Mouse (Mus musculus) midbrain, postnatal 0 days (tissue): ENCODE data around the gene Snd1. TPM values are rescaled to one million over a fixed set of nuclear protein-coding genes. Genes with fewer than 3 reads are reported as not detected.

Experiments
- ATAC-seq: fragments of 200-750 bp; cut with Nextera tagmentation; 2 replicates; pipeline ENCODE4 v1.8.0; 2017; ENCODE audit warnings: moderate number of reproducible peaks, mild to moderate bottlenecking, moderate TSS enrichment, moderate library complexity; ENCODE audit not compliant: low FRiP score
- DNase-seq: peaks from one replicate; pipeline ENCODE4 v3.0.0-alpha.2; 2015; ENCODE audit warnings: low spot score
- H3K27ac ChIP-seq: fragments of 300-500 bp; sonication (generic); 2 replicates; pipeline ENCODE4 v1.5.1; 2014; ENCODE audit warnings: low read depth, mild to moderate bottlenecking, low read length, mixed read lengths
- H3K27me3 ChIP-seq: fragments of 300-500 bp; sonication (generic); 2 replicates; pipeline ENCODE4 v1.6.1; 2014; ENCODE audit warnings: low read length, control low read depth, mixed read lengths; ENCODE audit not compliant: insufficient read depth
- H3K36me3 ChIP-seq: fragments of 300-500 bp; sonication (generic); 2 replicates; pipeline ENCODE4 v1.6.1; 2014; ENCODE audit warnings: low read length, control low read depth, mixed read lengths; ENCODE audit not compliant: insufficient read depth
- H3K4me1 ChIP-seq: fragments of 300-500 bp; sonication (generic); 2 replicates; pipeline ENCODE4 v1.6.1; 2014; ENCODE audit warnings: mild to moderate bottlenecking, control low read depth, antibody characterized with exemption, low read length, mixed read lengths; ENCODE audit not compliant: insufficient read depth
- H3K4me2 ChIP-seq: fragments of 300-500 bp; sonication (generic); 2 replicates; pipeline ENCODE4 v1.6.1; 2014; ENCODE audit warnings: low read depth, mild to moderate bottlenecking, low read length, mixed read lengths; ENCODE audit not compliant: poor library complexity, severe bottlenecking
- H3K4me3 ChIP-seq: fragments of 300-500 bp; sonication (generic); 2 replicates; pipeline ENCODE4 v1.5.1; 2014; ENCODE audit warnings: low read depth, mild to moderate bottlenecking, low read length, moderate library complexity
- H3K9ac ChIP-seq: fragments of 300-500 bp; sonication (generic); replicated peaks from 2 replicates; pipeline ENCODE4 v1.6.1; 2014; ENCODE audit warnings: mild to moderate bottlenecking, low read length, moderate library complexity, mixed read lengths; ENCODE audit not compliant: poor library complexity, severe bottlenecking
- H3K9me3 ChIP-seq: fragments of 300-500 bp; sonication (generic); 2 replicates; pipeline ENCODE4 v1.6.1; 2016; ENCODE audit warnings: low read length, control low read depth
- CTCF ChIP-seq: IDR thresholded peaks from 2 replicates; pipeline ENCODE4 v1.5.1; 2016; ENCODE audit warnings: antibody characterized with exemption, mild to moderate bottlenecking
- WGBS: fragments of 180-500 bp; shearing (Covaris S2); extraction: QIAGEN DNeasy Blood & Tissue Kit; methylation state at CpG from one replicate; pipeline ENCODE4 v1.1.7; 2014; 5-methylcytosine and 5-hydroxymethylcytosine counted together
- polyA plus RNA-seq: library from polyadenylated mRNA; unstranded; fragments of >200 nt; fragmentation: Nextera tagmentation; extraction: Ambion mirVana; gene quantifications from 2 replicates; pipeline ENCODE4 v1.2.1, GENCODE M21; 2015
- total RNA-seq: library from RNA; depleted of rRNA; stranded (reverse); fragments of >200 nt; gene quantifications from 2 replicates; pipeline ENCODE4 v1.2.3, GENCODE M21; 2014

Snd1 gene
- total and polyA plus RNA-seq, 2 experiments from 2014 or later, result 70.6 to 81.1 TPM

DNA sequence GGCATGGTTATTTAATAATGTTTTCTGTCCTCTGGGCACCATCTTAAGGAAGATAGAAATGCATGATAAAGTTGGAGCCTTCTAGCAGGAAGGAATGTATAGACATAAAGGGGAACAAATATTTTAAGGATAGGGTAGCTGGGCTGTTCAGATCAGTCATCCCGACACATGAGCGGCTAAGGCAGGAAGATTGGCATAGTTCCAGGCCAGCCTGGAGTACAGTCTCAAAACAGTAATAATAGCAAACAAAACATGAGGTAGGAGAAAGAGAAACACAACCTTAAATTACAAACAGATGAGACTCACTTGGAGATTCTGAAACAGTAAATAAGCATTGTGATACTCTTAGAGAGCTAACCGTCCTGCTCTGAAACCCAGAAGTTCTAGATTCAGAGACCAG lies 276.2 kb downstream of the Snd1 start:
- Histone ChIP-seq H3K27me3 (no peaks in the 10 kb centered on the region), H3K4me1 (no peaks in the 10 kb centered on the region), H3K27ac (no peak overlapping the region), H3K9me3 (no peaks in the 10 kb centered on the region), H3K4me3 (no peak overlapping the region), H3K4me2 (no peak overlapping the region), H3K36me3 (no peaks in the 10 kb centered on the region), H3K9ac (no peak overlapping the region)
- ATAC-seq (no peak), DNase-seq (no peak)
- 77% methylated on average over 3 of the region's 3 CpGs for WGBS
- no peak for TF ChIP-seq CTCF

DNA sequence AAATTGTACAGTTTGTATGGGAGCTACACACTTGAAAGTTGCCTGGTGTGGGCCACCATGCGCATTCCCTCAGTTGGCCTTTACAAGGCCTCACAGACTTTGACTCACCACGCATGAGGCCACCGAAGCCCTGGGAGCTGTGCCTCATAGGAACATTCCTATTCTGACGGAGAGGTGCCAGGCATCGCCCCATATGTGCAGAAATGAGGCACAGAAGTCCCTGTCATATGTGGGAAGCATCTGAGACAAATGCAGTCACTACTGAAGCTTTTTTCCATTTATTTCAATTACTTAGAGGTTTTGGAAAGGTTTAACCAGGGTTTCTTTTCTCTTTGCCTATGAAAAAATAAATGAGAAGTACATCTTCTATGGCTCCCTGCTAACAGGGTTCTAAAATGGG lies 278.3 kb downstream of the Snd1 start:
- Histone ChIP-seq H3K36me3 (no peaks in the 10 kb centered on the region), H3K4me3 (no peak overlapping the region), H3K27me3 (no peaks in the 10 kb centered on the region), H3K4me1 (peaks cover 5% of the 10 kb centered on the region; the same call in 1 of the 2 replicates), H3K9ac (no peak overlapping the region), H3K9me3 (no peaks in the 10 kb centered on the region), H3K4me2 (no peak overlapping the region), H3K27ac (no peak overlapping the region)
- no peak for ATAC-seq
- no peak for TF ChIP-seq CTCF
- 94% methylated on average over 5 of the region's 5 CpGs for WGBS
- no peak for DNase-seq

DNA sequence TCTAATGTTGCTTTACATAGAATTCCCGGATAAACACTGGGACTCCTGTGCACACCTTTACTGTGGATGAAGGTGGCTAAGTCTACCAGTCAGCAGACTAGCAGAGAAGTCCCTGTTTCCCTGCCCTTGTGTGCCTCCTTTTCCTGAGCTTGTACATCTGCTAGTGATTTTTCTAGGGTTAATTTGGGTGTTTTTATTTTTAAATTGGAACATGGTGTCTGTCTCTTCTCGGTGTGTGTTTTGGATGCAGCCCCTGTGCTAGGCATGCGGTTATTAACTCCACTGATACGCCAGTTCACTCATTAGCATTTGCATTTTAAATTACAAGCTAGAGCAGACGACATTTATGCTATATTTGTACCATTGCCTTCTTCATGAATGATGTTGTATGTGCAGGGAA lies 278.7 kb downstream of the Snd1 start:
- no peak overlapping the region for H3K27ac ChIP-seq
- DNase-seq (no peak), ATAC-seq (no peak)

DNA sequence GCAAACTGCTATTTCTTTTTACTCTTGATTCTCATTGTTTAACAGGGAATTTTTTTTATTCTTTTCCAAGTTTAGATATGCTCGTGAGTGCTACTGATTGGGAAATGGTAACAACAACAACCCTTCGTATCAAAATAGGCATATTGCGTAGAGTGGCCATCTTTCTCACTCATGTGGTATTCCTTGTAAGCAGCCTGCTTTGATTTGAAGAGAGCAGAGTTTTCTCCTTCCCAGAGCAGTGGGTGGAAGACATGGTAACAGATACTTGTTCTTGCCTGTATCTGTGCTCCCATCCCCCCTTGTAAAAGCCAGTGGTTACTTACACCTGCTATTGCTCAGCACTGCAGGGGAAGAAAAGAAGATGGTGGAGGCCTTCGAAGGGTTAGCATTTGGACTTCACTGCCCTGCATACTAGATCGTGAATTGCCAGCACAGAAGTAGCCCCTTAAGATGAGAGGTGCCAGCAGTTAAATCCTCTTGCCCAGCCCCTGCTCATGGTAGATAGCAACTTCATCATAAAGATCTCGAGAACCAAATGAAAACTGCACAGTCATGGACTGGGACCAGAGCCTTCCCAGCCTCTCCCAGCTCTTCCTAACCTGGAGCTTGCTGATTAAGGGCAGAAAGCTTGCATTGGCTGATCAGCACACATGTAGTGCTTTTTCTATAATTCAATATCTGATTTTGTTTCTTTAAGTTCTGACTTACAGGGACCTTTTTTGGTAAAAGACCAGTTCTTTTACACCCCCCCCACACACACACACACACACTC lies 279.4 kb downstream of the Snd1 start:
- Histone ChIP-seq H3K4me2 (no peak overlapping the region), H3K4me3 (no peak overlapping the region), H3K27me3 (no peaks in the 10 kb centered on the region), H3K9me3 (no peaks in the 10 kb centered on the region), H3K9ac (no peak overlapping the region), H3K4me1 (peaks cover 5% of the 10 kb centered on the region; the same call in 1 of the 2 replicates), H3K36me3 (no peaks in the 10 kb centered on the region), H3K27ac (no peak overlapping the region)
- no peak for TF ChIP-seq CTCF
- DNase-seq (no peak), ATAC-seq (no peak)
- 85% methylated on average over 6 of the region's 6 CpGs for WGBS

More for the DNA sequence above, 278.7 kb downstream of the Snd1 start:
- Histone ChIP-seq H3K4me1 (peaks cover 5% of the 10 kb centered on the region; the same call in 1 of the 2 replicates), H3K36me3 (no peaks in the 10 kb centered on the region), H3K4me3 (no peak overlapping the region), H3K9me3 (no peaks in the 10 kb centered on the region), H3K27me3 (no peaks in the 10 kb centered on the region), H3K9ac (no peak overlapping the region), H3K4me2 (no peak overlapping the region)
- WGBS, result 70% methylated on average over 5 of the region's 5 CpGs
- TF ChIP-seq CTCF, result no peak

DNA sequence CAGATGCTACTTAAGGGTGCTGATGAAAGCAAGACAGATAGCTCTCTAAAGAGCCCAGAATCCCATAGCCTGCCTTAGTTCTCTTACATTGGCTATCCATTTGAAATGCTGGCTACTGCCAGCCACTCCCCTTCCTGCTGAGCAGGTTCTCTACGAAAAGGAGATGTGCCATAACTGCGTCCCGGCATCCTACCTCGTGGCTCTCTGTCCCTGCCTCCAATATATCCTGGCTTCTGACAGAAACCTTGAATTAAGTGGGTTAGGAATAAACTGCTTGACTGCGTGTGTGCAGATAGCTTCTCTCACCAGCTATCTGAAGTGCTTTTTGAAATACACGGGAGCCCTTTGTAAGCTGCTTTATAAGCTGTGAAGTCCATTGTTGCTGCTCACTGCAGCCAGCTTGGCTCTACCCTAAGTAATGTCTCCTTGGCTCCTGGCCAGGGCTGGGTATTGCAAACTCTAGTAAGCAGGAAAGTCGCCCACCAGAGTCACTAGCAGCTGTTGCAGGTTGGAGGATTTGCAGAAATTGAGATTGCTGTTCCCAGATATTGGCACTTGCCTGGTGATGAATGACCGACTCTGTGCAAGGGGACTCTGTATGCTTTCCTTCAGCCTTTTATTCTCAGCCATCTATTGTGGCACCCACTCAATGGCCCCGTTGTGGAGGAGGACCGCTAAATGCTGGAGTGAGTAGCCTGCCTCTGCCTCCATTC lies 281.5 kb downstream of the Snd1 start:
- ATAC-seq (peak; percentile 76), DNase-seq (peak; percentile 92)
- no peak overlapping the region for H3K4me2 ChIP-seq
- TF ChIP-seq CTCF, result 0 out of 2 replicates have a peak, but pooled peaks have one; percentile 1
- H3K9ac ChIP-seq, result no peak overlapping the region
- H3K9me3 ChIP-seq, result no peaks in the 10 kb centered on the region
- H3K4me1 ChIP-seq, result peaks cover 5% of the 10 kb centered on the region; the same call in 1 of the 2 replicates
- no peak overlapping the region for H3K4me3 ChIP-seq
- no peaks in the 10 kb centered on the region for H3K27me3 ChIP-seq
- 28% methylated on average over 10 of the region's 10 CpGs for WGBS
- no peaks in the 10 kb centered on the region for H3K36me3 ChIP-seq
- no peak overlapping the region for H3K27ac ChIP-seq

DNA sequence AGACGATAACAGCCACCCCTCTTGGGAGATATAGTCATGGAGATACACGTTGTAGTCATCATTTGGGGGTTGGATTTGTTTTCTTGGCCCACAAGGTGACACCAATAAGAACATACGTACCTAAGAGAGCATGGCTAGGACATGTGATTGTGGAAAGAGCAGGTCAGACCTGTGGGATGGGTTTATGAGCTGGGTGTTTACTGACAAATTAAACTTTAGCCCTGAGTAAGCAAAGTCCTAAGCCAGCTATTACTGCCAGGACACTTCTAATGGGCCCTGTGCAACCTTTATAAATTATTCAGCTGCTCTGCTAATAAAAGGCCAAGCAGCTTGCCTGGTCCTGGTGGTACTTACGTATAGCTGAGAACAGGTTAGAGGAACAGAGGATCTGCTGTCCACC lies 283.4 kb downstream of the Snd1 start:
- H3K27ac ChIP-seq, result no peak overlapping the region
- H3K9me3 ChIP-seq, result no peaks in the 10 kb centered on the region
- 86% methylated on average over 4 of the region's 4 CpGs for WGBS
- H3K27me3 ChIP-seq, result no peaks in the 10 kb centered on the region
- no peak for TF ChIP-seq CTCF
- ATAC-seq, result no peak
- DNase-seq, result no peak
- H3K4me1 ChIP-seq, result peaks cover 7% of the 10 kb centered on the region; the same call in 1 of the 2 replicates
- no peak overlapping the region for H3K9ac ChIP-seq
- H3K4me2 ChIP-seq, result no peak overlapping the region
- H3K4me3 ChIP-seq, result no peak overlapping the region
- no peaks in the 10 kb centered on the region for H3K36me3 ChIP-seq
